Mouse (Mus musculus) spleen, postnatal 4 days (tissue): ENCODE data around the gene Prf1.

Experiments
- DNase-seq, 2 experiments: peaks; one replicate each; pipeline ENCODE4 v3.0.0; 2022; ENCODE audit warnings: low spot score in 2 of 2

Prf1 gene

DNA sequence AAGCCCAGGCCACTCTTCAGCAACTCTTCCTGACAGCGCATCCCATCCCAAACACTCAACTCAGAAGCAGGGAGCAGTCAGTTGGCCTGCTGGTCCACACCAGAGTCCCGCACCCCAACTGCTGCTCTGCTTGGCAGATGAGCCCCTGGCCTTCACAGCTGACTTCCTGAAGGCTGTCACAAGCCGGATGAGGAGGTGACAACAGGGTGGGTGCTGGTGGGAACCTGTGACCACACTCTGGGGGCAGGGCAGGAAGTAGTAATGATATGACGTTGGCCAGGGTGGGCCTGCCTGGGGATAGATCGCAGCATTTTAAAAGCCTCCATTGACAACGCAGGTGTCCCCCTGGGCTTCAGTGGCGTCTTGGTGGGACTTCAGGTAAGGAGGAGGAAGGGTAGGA is at the start of gene Prf1:
Gene Prf1, plus strand, starts transcription at position 357 of the 400 bp plus-strand sequence.
- DNase-seq: no peak

DNA sequence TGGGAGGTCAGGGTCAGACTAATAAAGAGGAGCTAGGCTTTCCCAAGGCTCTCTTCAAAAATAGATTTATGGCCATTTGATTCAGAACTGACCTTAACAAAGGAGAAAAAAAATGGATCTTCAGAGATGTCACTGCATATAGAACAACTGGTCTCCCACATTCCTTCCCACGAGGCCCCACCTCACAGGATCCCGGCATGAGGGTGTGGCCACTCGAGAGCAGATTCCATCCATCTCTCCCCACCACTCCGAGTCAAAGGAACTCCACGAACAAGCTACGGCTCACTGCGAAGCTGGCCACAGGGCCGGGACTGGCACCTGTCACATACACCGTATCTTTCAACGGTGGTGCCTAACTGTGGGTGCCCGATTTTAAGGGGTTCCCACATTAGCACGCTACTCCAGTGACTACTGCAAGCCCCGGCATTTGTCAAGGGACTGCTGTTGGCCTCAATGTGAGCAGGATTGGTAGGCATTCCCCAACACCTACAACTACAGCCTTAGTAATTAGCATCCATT is 49.0 kb upstream of the Prf1 start:
- no peak for DNase-seq

DNA sequence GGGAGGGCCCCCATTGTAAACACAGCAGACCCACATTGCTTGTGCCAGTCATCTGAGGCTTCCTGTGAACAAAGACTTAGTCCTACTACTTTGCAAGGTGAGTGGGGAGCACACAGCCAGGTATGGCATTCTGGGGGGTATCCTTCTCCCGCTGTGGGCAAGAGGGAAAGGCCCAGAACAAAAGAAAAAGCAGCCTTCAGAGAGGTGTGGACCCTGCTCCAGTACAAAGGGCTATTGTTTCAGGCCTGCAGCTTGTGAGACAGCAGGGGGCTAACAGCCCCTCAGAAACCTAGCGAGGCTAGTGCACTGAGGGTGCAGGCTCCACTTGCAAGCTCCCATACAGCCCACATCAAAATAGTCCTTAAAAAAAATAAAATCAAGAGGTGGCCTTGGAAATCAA is 47.7 kb upstream of the Prf1 start:
- no peak for DNase-seq

DNA sequence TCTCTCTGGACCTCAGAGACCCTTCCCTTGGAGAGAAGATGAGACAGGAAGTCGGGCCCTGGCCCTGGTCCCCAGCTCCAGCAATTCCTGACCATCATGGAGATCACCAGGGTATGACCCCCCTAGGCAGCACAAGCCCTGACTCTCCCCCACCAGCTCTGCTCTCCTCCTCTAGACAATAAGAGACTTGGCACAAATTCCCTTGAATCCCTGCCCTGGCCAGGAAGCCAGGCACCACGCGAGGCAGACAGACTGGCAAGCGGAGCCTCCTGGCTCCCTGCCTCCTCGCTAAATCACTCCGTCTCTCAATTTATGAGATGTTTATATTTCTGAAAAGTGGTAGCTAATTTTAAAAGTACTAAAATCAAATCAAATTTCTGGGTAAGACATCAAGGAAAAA is 42.9 kb upstream of the Prf1 start:
- no peak for DNase-seq

DNA sequence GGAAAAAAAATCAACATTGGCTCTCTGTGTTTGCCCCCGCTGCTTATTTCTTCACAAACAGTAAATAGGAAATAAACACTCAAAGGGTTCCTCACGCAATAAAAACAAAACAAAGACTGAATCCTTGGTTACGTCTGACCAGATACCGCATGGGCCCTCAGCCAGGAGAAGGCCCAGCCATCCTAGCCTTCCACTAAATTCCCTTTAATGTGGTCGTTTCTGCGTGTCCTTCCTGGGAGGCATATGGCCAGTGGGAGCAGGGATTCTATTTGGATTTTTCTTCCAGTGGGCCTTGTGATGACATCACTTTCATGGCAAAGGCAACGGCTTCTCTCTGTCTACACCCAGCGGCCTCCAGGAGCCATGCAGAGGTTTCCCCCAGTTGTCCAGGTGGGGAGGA is 42.4 kb upstream of the Prf1 start:
- no peak for DNase-seq

DNA sequence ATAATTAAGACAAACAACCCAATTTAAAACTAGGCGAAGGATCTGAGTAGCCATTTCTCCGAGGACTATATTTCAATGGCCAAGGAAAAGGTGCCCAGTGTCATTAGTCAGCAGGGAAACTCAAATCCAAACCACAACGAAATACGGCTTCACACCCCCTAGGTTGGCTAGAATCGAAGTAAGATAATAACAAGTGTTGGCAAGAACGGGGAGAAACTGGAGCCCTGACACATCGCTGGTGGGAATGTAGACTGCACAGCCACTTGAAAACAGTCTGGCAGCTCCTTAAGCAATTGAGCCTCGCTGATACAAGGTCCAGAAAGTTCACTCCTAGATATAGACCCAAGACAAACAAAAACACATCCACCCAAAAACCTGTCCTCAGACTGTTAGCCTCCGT is 41.0 kb upstream of the Prf1 start:
- DNase-seq: no peak

DNA sequence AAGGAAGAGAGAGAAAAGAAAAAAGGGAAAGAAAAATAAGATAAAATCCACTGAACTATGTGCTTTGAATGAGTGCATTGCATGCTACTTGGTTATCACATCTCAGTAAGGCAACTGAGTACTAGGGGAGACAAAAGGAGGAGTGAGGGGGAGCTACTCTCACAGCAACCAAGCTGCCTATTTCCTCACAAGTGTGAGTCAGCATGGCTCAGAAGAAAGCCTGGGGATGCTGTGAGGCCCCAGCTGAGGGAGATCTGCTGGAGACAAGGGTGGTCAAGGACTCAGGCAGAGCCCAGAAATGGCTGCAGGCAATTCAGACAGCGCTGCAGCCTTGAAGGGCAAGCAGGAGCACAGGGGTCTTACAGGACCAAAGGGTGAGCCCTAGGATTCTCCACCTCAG is 39.5 kb upstream of the Prf1 start:
- no peak for DNase-seq

DNA sequence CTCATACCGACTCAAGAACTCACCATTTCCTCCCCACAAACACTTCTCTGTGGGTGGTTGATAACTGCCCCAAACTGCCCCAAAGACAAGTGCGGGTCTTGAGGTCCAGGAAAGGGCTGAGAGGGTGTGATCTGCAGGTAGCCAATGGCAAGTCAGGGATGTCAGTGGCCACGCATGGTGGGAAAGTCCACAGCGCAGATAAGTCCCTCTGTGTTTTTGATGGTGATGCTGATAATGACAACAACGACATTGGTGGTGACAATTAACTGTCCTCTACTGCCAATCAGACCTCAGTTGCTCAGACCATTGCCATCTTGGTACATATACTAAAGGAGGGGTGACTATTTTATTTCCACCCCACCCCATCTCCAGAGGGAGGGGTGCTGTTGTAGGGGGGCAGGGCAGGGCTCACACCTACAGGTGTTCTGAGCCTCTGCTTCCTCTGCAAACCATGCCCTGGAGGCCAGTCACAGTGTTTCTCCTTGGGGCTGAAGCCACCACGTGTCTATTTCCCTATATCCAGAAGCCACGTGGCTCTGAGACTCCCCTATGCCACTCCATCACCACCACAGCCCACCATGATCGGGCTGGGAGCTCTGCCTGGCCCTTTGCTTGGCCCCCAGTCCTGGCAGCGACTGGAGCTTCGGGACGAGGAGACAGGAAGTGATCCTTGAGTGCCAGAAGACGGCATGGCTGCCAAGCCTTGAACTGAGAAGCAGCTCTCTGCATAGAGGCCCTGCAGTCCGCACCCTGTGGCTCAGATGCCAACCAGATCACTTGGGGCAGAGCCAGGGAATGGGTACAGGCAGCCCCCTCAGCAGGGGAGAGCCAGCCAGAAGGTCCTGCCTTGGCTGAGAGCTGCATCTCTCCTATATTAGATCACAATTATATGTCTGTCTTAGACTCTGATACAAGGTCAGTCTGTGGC is 36.1 kb upstream of the Prf1 start:
- DNase-seq: no peak

DNA sequence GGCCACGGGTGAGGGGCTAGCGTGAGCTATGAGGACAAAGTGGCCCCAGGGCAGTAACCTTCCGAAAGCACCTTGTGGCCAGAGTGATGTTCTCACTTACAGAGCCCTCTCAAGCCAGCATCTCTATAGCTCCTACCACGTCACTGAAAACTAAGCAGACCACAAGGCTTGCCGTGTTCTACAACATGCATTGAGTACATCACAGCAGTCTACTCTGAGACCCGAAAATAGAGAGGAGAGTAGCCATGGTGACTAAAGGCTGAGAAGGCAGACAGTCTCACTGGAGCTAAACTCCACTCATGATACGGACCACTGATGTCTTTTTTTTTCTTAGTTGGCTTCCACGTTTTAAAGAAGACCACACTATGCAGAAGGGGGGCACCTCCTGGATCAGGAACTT is 34.0 kb upstream of the Prf1 start:
- DNase-seq: no peak

DNA sequence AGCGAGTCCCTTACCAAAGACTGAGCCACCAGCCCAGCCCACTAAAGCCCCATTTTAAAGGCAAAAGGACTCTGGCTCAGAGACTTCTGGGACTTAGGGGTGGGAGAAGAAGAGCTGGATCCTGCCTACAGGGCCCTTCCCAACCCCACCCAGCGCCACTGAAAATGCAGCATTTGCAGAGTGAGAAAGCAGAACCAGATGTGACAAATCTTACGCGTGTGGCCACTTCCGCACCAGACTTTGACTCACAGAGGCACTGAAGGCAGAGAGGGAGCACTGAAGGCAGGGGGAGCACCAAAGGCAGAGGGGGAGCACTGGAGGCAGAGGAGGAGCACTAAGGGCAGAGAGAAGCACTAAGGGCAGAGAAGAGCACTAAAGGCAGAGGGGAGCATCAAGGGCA is 30.3 kb upstream of the Prf1 start:
- DNase-seq: no peak

DNA sequence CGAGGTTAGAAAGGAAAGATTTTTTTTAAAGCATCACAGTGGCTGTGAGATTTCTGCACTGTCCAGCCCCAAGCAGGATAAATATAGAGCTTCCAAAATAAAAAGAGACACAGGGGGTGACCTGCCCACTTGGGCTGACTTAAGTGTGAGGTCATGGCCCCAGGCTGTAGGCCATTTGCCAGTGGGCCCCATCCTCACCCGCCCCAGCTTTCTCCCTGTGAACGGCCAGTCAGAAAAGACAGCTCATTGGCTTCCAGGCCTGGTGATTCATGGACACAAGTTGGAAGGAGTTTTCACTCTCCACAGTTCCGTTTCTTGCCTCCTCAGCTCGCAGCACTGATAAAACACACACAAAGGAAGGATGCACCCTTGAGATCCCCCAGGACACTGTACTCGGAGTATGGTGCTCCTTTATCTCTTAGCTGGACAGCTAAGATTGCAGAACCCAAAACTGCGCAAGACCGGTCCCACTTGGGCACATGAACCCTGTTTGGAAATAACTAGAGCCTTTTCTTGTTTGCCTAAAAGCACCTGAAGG is 25.5 kb upstream of the Prf1 start:
- DNase-seq: no peak

DNA sequence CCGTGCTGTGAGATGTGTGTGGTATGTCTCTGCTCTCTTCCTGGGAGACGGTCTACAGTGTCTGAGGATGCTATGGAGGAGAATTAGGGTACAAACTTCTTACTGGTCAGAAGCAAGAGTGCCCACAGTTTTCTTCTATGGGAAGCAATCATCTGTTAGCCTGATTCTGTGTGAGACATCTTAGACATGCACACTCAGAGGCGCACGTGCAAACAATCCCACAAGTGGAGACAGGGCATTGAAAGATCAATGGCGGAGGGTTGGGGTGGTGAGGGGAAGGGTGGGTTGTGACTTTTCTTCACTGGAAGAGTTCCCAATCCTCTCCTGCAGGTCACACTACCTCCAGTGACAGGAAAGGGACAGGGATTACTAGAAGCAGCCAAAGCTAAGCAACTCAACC is 25.0 kb upstream of the Prf1 start:
- no peak for DNase-seq

DNA sequence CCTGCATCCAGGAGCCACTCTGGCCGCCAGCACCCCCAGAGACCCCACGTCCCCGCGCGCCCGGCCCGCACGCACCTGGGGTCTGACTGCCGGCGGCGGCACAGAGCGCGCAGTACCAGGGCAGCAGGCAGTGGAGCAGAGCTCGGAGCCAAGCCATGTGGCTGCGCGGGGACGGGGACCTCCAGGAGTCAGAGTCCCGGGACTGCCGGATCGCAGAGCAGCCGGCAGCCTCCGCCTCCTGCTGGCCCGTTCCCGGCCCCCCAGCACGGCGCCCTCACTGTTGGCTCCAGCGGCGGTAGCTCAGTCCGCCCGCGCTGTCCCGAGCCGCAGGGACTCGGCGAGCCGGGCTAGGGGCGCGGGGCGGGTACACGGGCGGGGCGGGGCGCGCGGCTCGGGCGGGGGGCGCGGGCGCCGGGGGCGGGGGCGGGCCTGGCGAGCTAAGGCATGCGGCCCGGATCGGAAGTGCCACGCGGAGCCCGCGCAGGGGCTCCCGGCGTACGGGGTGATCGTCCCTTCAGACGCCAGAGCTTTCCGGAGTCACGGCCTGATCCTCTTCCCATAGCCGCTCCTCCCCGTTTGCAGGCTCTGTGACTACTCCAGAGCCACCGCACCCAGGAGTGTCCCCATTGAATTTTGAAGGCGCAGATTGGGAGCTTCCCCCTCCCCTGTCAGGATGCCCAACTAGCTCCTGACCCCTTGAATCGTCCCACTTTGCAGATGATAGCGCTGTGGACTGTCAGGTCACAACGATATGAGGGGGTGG is 24.4 kb upstream of the Prf1 start, which contains the start of gene Adamts14:
Gene Adamts14, minus strand, starts transcription at position 358 of the 763 bp plus-strand sequence.
- no peak for DNase-seq

DNA sequence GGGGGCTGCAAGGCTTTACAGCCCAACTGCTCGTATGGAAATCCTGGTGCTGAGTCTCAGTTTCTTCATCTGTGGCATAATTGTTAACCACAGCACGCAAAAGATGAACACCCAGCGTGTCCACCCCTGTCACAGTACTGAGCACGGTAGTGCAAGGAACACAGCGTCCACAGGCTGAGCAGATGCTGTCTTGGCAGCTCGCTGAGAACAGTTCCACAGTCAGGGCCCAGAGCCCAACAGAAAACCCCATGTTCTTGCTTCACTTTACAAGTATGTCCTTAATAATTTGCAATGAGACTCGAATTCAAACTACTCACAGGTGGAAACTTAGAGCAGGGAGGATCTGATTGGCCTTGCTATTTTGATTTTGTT is 23.8 kb upstream of the Prf1 start:
- no peak for DNase-seq

DNA sequence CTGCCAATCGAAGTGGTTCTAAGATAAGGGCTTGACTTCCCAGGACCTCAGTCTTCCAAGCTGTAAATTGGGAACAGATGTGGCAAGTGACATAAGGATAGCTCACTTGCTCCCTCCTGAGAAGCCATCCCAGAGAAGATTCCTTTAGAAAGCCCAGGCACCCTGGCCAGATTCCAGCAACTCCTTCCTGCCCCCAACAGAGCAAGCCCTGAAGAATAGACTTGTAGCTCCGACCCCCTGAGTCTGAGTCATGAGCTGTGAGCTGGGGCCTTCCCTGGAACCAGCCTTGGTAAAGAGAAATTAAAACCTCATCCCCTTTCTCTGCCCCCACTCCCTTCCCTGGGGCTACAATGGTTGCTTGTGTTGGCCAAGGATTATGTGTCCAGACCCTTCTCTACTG is 23.1 kb upstream of the Prf1 start:
- DNase-seq: no peak

DNA sequence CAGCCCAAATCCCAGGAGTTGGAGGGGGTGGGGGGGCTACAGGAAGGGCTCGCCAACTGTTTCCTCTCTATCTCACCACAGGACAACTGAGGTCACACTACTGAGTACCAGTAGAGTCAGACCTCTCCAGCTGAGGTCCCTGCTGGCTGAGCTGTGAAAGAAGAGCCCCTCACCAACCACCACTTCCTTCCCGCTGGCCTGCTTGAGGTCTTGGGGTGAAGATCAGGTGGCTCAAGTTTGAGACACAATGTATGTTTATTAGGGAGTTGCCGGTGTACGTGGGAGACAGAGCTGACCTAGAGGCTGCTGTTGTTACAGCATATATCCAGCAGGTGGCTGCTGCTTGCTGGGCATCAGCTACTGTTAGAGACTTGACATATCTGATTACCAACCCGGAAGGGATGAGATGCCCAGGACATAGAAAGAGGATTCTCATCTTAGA is 21.9 kb upstream of the Prf1 start:
- DNase-seq: no peak

DNA sequence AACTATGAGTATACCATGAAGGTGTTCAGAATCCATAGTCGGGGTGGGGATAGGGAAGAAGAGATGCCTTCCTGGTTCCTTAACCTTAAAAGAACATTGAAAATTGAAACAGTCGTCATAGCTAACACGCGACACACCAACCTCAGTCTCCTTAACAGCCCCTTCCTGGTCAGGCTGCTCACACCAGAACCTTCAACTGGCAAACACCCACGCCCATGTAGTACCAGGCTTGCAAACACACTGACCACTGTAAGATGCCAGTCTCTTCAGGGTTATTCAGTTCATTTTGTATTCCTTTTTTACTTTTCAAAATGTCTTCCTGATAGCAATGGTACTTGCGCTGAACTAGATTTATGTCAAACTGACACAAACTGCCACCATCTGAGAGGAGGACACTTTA is 20.6 kb upstream of the Prf1 start:
- no peak for DNase-seq

DNA sequence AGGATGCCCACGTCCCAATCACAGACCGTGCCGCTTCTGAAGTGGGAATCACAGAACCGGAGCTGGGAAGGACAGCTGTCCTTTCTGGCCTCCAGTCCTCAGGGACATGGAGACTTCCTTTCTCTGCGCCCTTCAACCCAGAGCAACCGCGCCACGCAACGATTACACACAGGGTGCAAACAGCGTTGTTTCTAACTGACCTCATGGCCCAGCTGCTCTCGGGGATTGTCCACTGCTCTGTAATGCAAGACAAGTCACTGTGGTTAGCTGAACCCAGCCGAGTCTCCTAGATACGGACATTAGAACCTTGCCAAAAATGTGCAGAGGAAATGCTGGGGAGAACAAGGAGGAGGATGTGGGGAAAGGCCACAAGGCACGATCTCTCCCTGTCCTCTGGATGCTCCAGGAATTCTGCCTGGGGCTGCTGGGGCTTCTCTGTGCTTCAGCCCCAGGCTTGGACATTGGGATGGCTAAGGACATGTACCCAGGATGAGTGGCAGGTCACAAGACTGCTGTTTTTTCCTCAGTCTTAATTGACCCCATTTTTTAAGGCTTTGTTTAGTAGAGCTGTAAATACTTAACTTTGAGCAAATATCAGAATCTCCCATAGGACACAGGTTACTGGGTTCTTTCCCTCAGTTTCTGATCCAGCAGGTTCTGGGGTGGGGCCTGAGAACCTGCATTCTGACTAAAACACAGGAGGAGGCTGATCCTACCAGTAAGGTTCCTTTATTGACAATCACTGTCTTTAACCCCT is 19.5 kb upstream of the Prf1 start:
- no peak for DNase-seq

DNA sequence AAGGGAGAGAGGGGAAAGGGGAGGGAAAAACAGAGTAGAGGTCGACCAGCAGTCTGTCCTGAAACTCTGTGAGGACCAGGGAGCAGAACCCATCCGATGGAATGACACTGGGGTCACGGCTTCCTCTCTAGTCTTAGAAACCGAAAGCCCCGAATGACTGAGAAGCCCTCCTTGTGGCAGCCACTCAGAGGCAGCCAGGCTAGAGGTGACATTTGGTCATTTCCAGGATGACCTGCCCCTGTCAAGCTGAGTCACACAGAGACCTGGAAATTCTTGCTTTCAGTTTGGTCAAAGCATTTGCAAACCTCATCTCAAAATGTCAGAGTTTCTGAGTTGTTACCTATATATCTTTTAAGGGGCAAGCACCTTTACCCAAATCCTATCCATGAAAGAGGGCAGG is 16.5 kb upstream of the Prf1 start:
- no peak for DNase-seq

DNA sequence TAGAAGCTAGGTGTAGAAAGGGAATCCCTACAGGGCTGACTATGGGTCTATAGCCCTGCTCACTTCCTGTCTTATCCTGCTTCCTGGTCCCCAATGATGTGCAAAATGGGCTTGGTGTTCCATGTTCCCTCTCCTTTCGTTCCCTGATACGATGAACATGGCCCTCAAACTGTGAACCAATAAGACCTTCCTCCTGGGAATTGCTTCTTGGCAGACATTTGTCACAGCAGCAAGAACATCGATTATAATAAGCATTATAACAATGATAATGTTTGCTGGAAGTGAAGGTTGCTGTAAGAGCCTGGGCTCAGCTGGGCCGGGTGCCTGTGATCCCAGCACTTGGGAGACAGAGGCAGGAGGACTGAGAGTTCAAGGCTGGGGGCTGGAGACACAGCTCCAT is 13.3 kb upstream of the Prf1 start:
- no peak for DNase-seq

DNA sequence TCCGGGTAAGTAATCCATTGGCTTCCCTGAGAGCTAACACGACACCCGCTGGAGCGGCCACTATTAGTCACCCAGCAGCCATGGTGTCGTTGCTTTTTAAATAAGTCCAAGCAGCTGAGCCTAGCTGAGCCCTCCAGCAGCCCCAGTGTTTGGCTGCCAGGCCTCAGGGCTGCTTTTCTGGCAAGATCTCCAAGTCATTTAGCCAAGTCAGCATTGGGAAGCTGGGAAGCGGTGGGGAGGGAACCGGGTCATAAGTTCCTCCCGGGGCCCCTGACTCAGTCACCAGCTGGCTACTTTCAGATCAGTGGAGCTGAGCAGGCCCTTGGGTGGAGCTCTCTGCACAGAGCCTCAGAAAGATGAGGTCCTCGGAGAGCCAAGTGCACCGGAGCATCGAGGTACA is 12.4 kb upstream of the Prf1 start:
- no peak for DNase-seq

DNA sequence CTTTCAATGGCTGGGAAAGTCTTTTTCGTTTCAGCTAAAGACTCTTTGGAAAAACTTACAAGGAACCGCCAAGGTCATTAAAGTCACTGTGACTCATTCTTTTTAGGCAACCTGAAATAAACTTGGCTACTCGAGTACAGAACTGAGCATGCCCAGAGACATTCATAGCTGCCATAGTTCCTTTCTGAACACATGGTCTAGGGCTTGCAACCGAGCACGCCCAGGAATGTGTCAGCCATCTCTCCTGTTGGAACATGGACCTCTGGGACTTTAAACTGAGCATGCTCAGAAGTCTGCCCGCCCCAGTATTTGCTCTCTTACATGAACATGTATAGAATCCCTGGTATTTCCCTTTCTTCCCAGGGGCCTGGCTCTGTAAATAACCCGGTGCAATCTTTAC is 11.4 kb upstream of the Prf1 start:
- DNase-seq: no peak
